Mouse (Mus musculus) megakaryocyte progenitor cell, adult 5-6 weeks (primary cell): Measurements from ENCODE around the gene ccdc198. TPM values are rescaled to one million over a fixed set of nuclear protein-coding genes. Genes with fewer than 3 reads are reported as not detected.
A peak's percentile ranks its signal among the peaks of the same experiment; 100 is the strongest.

Experiments
- ATAC-seq: replicated peaks from 2 replicates; pipeline ENCODE4 v1.8.0; 2016; ENCODE audit warnings: mild to moderate bottlenecking, moderate TSS enrichment, inconsistent platforms; ENCODE audit not compliant: poor library complexity
- total RNA-seq, 2 experiments: library from RNA; stranded (forward) in 1 of 2; stranded (reverse) in 1 of 2; fragments of 157-497, 149-512 nt in 1 of 2; fragments of 200-1000 nt in 1 of 2; gene quantifications; 2 replicates each; pipeline versions ENCODE4 v1.2.3 to v1.2.4; 2015 to 2017

The ccdc198 gene
- total RNA-seq, 2 experiments from 2014 or later = not detected

GRCm38 (mm10) chr14:49201073-49201778 is 44.0 kb downstream of the ccdc198 start:
- ATAC-seq = no peak

GRCm38 (mm10) chr14:49197031-49197527 is 48.2 kb downstream of the ccdc198 start:
- ATAC-seq = no peak

- ATAC-seq = no peak
These were observed 59.0 kb downstream of the ccdc198 start for GRCm38 (mm10) chr14:49186270-49186669.

- peak; percentile 50; the same call in 1 of the 2 replicates for ATAC-seq
These were observed 65.5 kb downstream of the ccdc198 start for GRCm38 (mm10) chr14:49179736-49180135.

GRCm38 (mm10) chr14:49173290-49174135 is 71.8 kb downstream of the ccdc198 start:
- ATAC-seq = no peak

GRCm38 (mm10) chr14:49172582-49172988 is 72.7 kb downstream of the ccdc198 start:
- ATAC-seq = peak; percentile 45

- ATAC-seq = peak; percentile 97
These were observed 73.2 kb downstream of the ccdc198 start, which contains the start of gene Naa30 for GRCm38 (mm10) chr14:49171867-49172581. Gene Naa30 (plus strand): TSS chr14:49172226.

GRCm38 (mm10) chr14:49171286-49171685 is 74.0 kb downstream of the ccdc198 start:
- ATAC-seq = no peak; the same call in 1 of the 2 replicates

Other genes starting within 250 kb of the ccdc198 start
- 39.0 and 44.3 TPM in 2 replicates for gene Ap5m1, start 179.4 kb downstream of the ccdc198 start, total RNA-seq (2015)
- 17.9 and 26.7 TPM in 2 replicates for gene Ap5m1, start 179.4 kb downstream of the ccdc198 start, total RNA-seq (2017)
- 45.9 and 47.8 TPM in 2 replicates for gene Exoc5, start 178.8 kb downstream of the ccdc198 start, total RNA-seq (2015)
- gene Exoc5, start 178.8 kb downstream of the ccdc198 start, total RNA-seq (2017) = 82.7 and 89.1 TPM in 2 replicates
- gene Naa30, start 73.2 kb downstream of the ccdc198 start, total RNA-seq (2015) = 21.6 and 21.8 TPM in 2 replicates
- 26.8 and 29.1 TPM in 2 replicates for gene Naa30, start 73.2 kb downstream of the ccdc198 start, total RNA-seq (2017)